Mouse (Mus musculus) 3134 (cell line): ENCODE measurements around the gene Taf6.
A peak's percentile ranks its signal among the peaks of the same experiment; 100 is the strongest.
"Not testable (repeated sequence)": the region's sequence is repeated elsewhere in the genome, so short reads cannot be mapped to it uniquely, and the experiment has no call there.

Experiments
- DNase-seq: peaks from one replicate; pipeline ENCODE4 v3.0.0-alpha.2; 2011; ENCODE audit warnings: low spot score; ENCODE audit not compliant: insufficient read length; ENCODE audit errors: extremely low read depth

Taf6 gene

GRCm38 (mm10) chr5:138186950-138187638, at the start of gene Taf6, which contains the start of gene Cnpy4:
Taf6 (minus strand) TSS chr5:138187451.
Cnpy4 (plus strand) TSS chr5:138187485.
- DNase-seq = peak; percentile 83

GRCm38 (mm10) chr5:138234224-138234623, 47.0 kb upstream of the Taf6 start:
- no peak for DNase-seq

GRCm38 (mm10) chr5:138233778-138234177, 46.5 kb upstream of the Taf6 start:
- DNase-seq = no peak

GRCm38 (mm10) chr5:138229511-138229910, 42.3 kb upstream of the Taf6 start:
- DNase-seq = no peak

- DNase-seq = peak; percentile 23
Measured at GRCm38 (mm10) chr5:138228026-138228425, 40.8 kb upstream of the Taf6 start.

- no peak for DNase-seq
Measured at GRCm38 (mm10) chr5:138227367-138227766, 40.1 kb upstream of the Taf6 start.

GRCm38 (mm10) chr5:138226491-138226890, 39.2 kb upstream of the Taf6 start:
- no peak for DNase-seq

- DNase-seq = no peak
Measured at GRCm38 (mm10) chr5:138225700-138226099, 38.4 kb upstream of the Taf6 start, which contains the start of gene Nxpe5. Nxpe5 (plus strand) TSS chr5:138225898.

- no peak for DNase-seq
Measured at GRCm38 (mm10) chr5:138223287-138223686, 36.0 kb upstream of the Taf6 start.

- DNase-seq = peak; percentile 42
Measured at GRCm38 (mm10) chr5:138222111-138222510, 34.9 kb upstream of the Taf6 start.

GRCm38 (mm10) chr5:138219864-138220263, 32.6 kb upstream of the Taf6 start:
- DNase-seq = no peak

- not testable (repeated sequence) for DNase-seq
Measured at GRCm38 (mm10) chr5:138216632-138217031, 29.4 kb upstream of the Taf6 start.

- no peak for DNase-seq
Measured at GRCm38 (mm10) chr5:138207873-138208272, 20.6 kb upstream of the Taf6 start.

- DNase-seq = no peak
Measured at GRCm38 (mm10) chr5:138207253-138207652, 20.0 kb upstream of the Taf6 start.

- no peak for DNase-seq
Measured at GRCm38 (mm10) chr5:138202086-138202485, 14.8 kb upstream of the Taf6 start.

GRCm38 (mm10) chr5:138199576-138199975, 12.3 kb upstream of the Taf6 start:
- no peak for DNase-seq

- DNase-seq = no peak
Measured at GRCm38 (mm10) chr5:138195463-138195862, 8.2 kb upstream of the Taf6 start.

GRCm38 (mm10) chr5:138194755-138195345, 7.6 kb upstream of the Taf6 start:
- DNase-seq = no peak

- DNase-seq = peak; percentile 93
Measured at GRCm38 (mm10) chr5:138193771-138194727, 6.8 kb upstream of the Taf6 start, which contains the start of gene Mblac1. Mblac1 (plus strand) TSS chr5:138194314.

- peak; percentile 61 for DNase-seq
Measured at GRCm38 (mm10) chr5:138187661-138188306, 533 bp upstream of the Taf6 start.
